Mouse (Mus musculus) brain, embryonic 14.5 days (tissue): ENCODE results near the gene Faim2.

ENCODE experiments used
- CTCF ChIP-seq: fragments of 200-500 bp; IDR thresholded peaks from 2 replicates; pipeline ENCODE4 v1.5.1; 2012; ENCODE audit warnings: inconsistent platforms, mild to moderate bottlenecking, moderate library complexity, borderline replicate concordance; ENCODE audit not compliant: insufficient read depth, insufficient read length; ENCODE audit errors: extremely low read depth
- POLR2A ChIP-seq: fragments of 200-500 bp; IDR thresholded peaks from 2 replicates; pipeline ENCODE4 v1.6.1; 2012; ENCODE audit warnings: mild to moderate bottlenecking, inconsistent platforms, borderline replicate concordance; ENCODE audit not compliant: poor library complexity, insufficient read depth, insufficient read length, severe bottlenecking; ENCODE audit errors: extremely low read depth

DNA sequence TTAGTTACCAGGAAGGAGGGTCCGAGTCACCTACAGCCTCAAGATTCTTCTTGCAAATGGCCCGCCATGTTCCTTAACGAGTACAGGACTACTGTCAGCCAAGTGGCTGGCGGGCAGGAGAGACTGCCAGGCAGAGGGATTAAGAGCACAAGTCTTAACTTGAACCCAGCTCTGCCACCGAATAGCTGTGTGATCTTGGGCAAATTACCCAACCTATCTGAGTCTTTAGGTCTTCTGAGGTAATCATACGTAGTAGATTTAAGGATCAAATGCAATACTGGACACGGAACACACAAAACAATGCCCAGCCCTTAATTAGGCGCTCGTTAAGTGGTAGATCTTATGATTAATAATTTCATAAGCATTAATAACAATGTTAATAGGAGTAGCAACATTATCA is 8.3 kb downstream of the Faim2 start:
- TF ChIP-seq POLR2A = no peak
- no peak for TF ChIP-seq CTCF
